Mouse (Mus musculus) liver, adult 2 months (tissue): ENCODE measurements at regions not wholly inside any gene's neighbourhood (a gene's known extent, or its start where the extent isn't known, plus 50 kb on each side); places are given as distances from the start of the nearest gene placed in this dataset.

ENCODE experiments used
- DNase-seq: peaks from one replicate; pipeline ENCODE4 v3.0.0-alpha.2; 2011; ENCODE audit warnings: low read depth, low spot score; ENCODE audit errors: extremely low read depth
- H3K27ac ChIP-seq: fragments of 200-500 bp; replicated peaks from 2 replicates; pipeline ENCODE4 v1.5.1; 2012; ENCODE audit warnings: low read depth, mild to moderate bottlenecking, control low read depth, inconsistent platforms, low read length; ENCODE audit not compliant: insufficient read depth
- H3K27me3 ChIP-seq: fragments of 200-500 bp; 2 replicates; pipeline ENCODE4 v1.6.1; 2012; ENCODE audit warnings: mild to moderate bottlenecking, moderate library complexity, low read length, inconsistent platforms; ENCODE audit not compliant: control insufficient read depth, insufficient read depth
- H3K36me3 ChIP-seq: fragments of 200-500 bp; 2 replicates; pipeline ENCODE4 v1.6.1; 2012; ENCODE audit warnings: low read length, inconsistent platforms; ENCODE audit not compliant: control insufficient read depth, insufficient read depth
- H3K4me1 ChIP-seq: fragments of 200-500 bp; 2 replicates; pipeline ENCODE4 v1.6.1; 2011; ENCODE audit warnings: low read length; ENCODE audit not compliant: control insufficient read depth, insufficient read depth
- H3K4me3 ChIP-seq: fragments of 200-500 bp; 2 replicates; pipeline ENCODE4 v1.5.1; 2011; ENCODE audit warnings: low read depth, mild to moderate bottlenecking, control low read depth, low read length, moderate library complexity; ENCODE audit not compliant: insufficient read depth
- H3K79me2 ChIP-seq: fragments of 200-500 bp; 2 replicates; pipeline ENCODE4 v1.6.1; 2012; ENCODE audit warnings: inconsistent platforms, mild to moderate bottlenecking, low read length, moderate library complexity; ENCODE audit not compliant: control insufficient read depth, insufficient read depth
- H3K9ac ChIP-seq: fragments of 200-500 bp; 2 replicates; pipeline ENCODE4 v1.6.1; 2012; ENCODE audit warnings: low read depth, mild to moderate bottlenecking, control low read depth, inconsistent platforms, low read length
- CTCF ChIP-seq: fragments of 200-500 bp; IDR thresholded peaks from 2 replicates; pipeline ENCODE4 v1.5.1; 2011; ENCODE audit warnings: low read depth, low read length, control low read depth
- POLR2A ChIP-seq: fragments of 200-500 bp; IDR thresholded peaks from 2 replicates; pipeline ENCODE4 v1.6.1; 2011; ENCODE audit warnings: low read length, control low read depth; ENCODE audit not compliant: insufficient read depth; ENCODE audit errors: extremely low read depth
- WGBS: fragments of 180-500 bp; shearing (Covaris S2); methylation state at CpG from one replicate; pipeline ENCODE4 v1.1.7; 2018; 5-methylcytosine and 5-hydroxymethylcytosine counted together

- no peak overlapping the region for H3K9ac ChIP-seq
- no peaks in the 10 kb centered on the region for H3K79me2 ChIP-seq
- no peak overlapping the region for H3K27ac ChIP-seq
- DNase-seq: no peak
- TF ChIP-seq POLR2A: no peak
- TF ChIP-seq CTCF: no peak
- H3K4me1 ChIP-seq: no peaks in the 10 kb centered on the region
- H3K36me3 ChIP-seq: no peaks in the 10 kb centered on the region
- H3K27me3 ChIP-seq: no peaks in the 10 kb centered on the region
- whole genome bisulfite sequencing: 94% methylated on average over 8 of the region's 8 CpGs
- H3K4me3 ChIP-seq: no peak overlapping the region
Observed at GRCm38 (mm10) chr10:117515039-117515438, 114.3 kb upstream of the Cpm start.

GRCm38 (mm10) chr10:117513925-117514546 lies 115.3 kb upstream of the Cpm start:
- Histone ChIP-seq H3K27ac (no peak overlapping the region), H3K9ac (no peak overlapping the region), H3K4me3 (no peak overlapping the region), H3K36me3 (no peaks in the 10 kb centered on the region), H3K4me1 (no peaks in the 10 kb centered on the region), H3K27me3 (no peaks in the 10 kb centered on the region), H3K79me2 (no peaks in the 10 kb centered on the region)
- DNase-seq: no peak
- TF ChIP-seq POLR2A (no peak), CTCF (no peak)
- WGBS: 89% methylated on average over 7 of the region's 7 CpGs

DNA sequence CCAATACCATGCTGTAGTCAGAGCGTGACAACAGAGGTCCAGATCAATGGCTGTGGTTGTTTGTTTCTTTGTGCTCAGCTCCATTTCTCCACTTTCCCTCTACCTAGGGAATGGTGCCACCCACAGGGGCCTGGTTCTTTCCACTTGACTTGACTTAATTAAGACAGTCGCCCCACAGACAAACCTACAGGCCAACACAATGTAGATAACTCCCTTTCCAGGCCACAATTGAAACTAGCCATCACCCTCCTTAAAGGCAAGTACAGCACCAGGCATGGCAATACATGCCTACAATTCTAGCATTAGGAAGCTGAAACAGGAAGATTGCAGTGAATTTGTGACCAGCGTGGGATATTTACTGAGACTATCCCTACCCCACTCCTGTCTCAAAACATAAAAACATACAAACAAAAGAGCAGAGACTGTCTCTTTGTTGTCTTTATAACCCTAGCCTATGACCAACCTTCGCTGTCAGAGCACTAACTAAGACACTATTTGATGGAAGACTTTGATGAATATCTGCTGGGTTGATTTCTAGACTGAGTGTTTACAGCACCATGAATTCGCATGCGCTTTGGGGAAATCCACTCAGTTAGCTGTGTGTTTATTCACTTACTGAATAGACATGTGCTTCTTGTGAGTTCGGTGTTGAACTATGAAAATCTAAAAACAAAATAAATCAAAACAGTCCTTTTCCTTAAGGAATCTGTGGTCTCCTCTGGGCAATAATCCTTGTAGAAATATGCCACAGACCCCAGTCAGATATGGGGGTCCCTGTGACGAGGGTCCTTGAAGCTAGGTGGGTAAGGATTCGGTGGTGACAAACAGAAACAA lies 116.7 kb upstream of the Cpm start:
- Histone ChIP-seq H3K79me2 (no peaks in the 10 kb centered on the region), H3K36me3 (no peaks in the 10 kb centered on the region), H3K27me3 (no peaks in the 10 kb centered on the region), H3K27ac (no peak overlapping the region), H3K9ac (no peak overlapping the region), H3K4me1 (no peaks in the 10 kb centered on the region), H3K4me3 (no peak overlapping the region)
- DNase-seq: no peak
- 94% methylated on average over 9 of the region's 9 CpGs for WGBS
- TF ChIP-seq POLR2A: no peak

DNA sequence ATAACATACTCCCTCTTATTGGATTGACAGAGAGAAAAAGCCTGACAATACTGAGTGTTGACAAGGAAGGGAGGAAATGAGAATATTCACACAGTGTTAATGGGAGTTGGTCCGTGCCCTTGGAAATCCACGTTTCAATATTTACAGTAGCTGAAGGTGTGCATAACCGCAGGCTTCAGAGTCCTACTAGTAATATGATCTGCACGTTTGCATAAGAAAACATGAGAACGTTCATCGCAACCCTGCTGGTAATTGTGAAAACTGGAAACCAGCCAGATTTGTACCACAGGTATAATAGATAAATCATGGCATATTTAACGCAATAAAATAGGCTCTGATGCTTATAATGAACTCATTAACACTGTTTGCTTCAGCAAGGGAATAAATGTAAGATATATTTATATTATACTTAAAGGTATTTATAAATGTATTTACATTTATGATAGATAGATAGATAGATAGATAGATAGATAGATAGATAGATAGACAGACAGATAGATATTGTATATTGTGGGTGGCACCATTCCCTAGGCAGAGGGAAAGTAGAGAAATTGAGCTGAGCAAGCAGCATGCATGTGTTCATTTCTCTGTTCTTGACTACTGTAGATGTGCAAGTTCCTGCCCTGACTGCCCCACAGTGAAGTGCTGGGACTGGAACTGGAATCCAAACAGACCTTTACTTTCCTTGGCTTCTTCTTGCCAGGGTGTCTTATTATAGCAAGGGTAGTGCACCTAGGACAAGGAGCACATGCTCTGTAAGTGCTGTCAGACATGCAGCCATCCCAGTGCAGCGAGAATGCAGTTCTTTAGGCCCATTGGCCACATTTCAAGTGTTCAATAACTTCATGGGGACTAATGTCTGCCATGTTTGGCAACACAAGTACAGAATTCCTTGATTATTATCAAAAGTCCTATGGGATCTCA lies 117.6 kb upstream of the Cpm start:
- H3K27ac ChIP-seq: no peak overlapping the region
- H3K36me3 ChIP-seq: no peaks in the 10 kb centered on the region
- WGBS: 79% methylated on average over 8 of the region's 8 CpGs
- H3K79me2 ChIP-seq: no peaks in the 10 kb centered on the region
- DNase-seq: no peak
- no peaks in the 10 kb centered on the region for H3K4me1 ChIP-seq
- H3K27me3 ChIP-seq: no peaks in the 10 kb centered on the region
- TF ChIP-seq POLR2A (no peak), CTCF (no peak)
- no peak overlapping the region for H3K4me3 ChIP-seq
- no peak overlapping the region for H3K9ac ChIP-seq

GRCm38 (mm10) chr10:117510529-117511482 lies 118.5 kb upstream of the Cpm start:
- H3K27me3 ChIP-seq: no peaks in the 10 kb centered on the region
- H3K27ac ChIP-seq: no peak overlapping the region
- no peak for TF ChIP-seq CTCF
- TF ChIP-seq POLR2A: no peak
- DNase-seq: no peak
- H3K4me1 ChIP-seq: no peaks in the 10 kb centered on the region
- no peaks in the 10 kb centered on the region for H3K36me3 ChIP-seq
- H3K9ac ChIP-seq: no peak overlapping the region
- H3K79me2 ChIP-seq: no peaks in the 10 kb centered on the region
- 93% methylated on average over 3 of the region's 3 CpGs for WGBS
- no peak overlapping the region for H3K4me3 ChIP-seq
